Mouse (Mus musculus): Measurements from ENCODE around the gene Ndufs3. TPM values are rescaled to one million over a fixed set of nuclear protein-coding genes. Genes with fewer than 3 reads are reported as not detected.

The Ndufs3 gene
- total RNA-seq, 2 experiments from 2014 or later, result 217 to 242 TPM

GRCm38 (mm10) chr2:90846955-90847680 lies 57.5 kb downstream of the Ndufs3 start, which contains the start of gene Mtch2:
Gene Mtch2, plus strand, starts transcription at chr2:90847155.
- intact Hi-C loops (cut with DNase I), result loop anchor here (1.0 kb wide), 1 partner anchor 70 kb away; no protein-coding TSS in a partner anchor
- TF ChIP-seq CTCF (IDR thresholded peaks at IDR 0.05), result no peak
- Histone ChIP-seq H3K4me3 (peak within 1 kb of the TSS; percentile 87), H3K27ac (peak within 1 kb of the TSS; percentile 98)
- peak; percentile 98 to 99 for DNase-seq (ENCODE audit: extremely low spot score in 1 of 2, low spot score in 2 of 2)

- TF ChIP-seq CTCF (IDR thresholded peaks at IDR 0.05), result no peak; the same call in 1 of the 2 replicates
- Histone ChIP-seq H3K4me3 (peak overlapping the region; percentile 87), H3K27ac (peak overlapping the region; percentile 98)
- no peak for DNase-seq (ENCODE audit: extremely low spot score in 1 of 2, low spot score in 2 of 2)
- intact Hi-C loops (cut with DNase I), result loop anchor here (1.0 kb wide), 1 partner anchor 69 kb away; no protein-coding TSS in a partner anchor
These were observed 58.1 kb downstream of the Ndufs3 start for GRCm38 (mm10) chr2:90846597-90846954.

GRCm38 (mm10) chr2:90846171-90846570 lies 58.5 kb downstream of the Ndufs3 start:
- Histone ChIP-seq H3K27ac (peak overlapping the region; percentile 98), H3K4me3 (peak overlapping the region; percentile 87)
- intact Hi-C loops (cut with DNase I), result loop anchor here (1.0 kb wide), 1 partner anchor 69 kb away; no protein-coding TSS in a partner anchor
- TF ChIP-seq CTCF (IDR thresholded peaks at IDR 0.05), result no peak
- no peak for DNase-seq (ENCODE audit: extremely low spot score in 1 of 2, low spot score in 2 of 2)

- intact Hi-C loops (cut with DNase I), result no loop called here
- no peak for TF ChIP-seq CTCF (IDR thresholded peaks at IDR 0.05)
- no peak for DNase-seq (ENCODE audit: extremely low spot score in 1 of 2, low spot score in 2 of 2)
- H3K27ac ChIP-seq, result no peak overlapping the region
- no peak overlapping the region for H3K4me3 ChIP-seq
These were observed 59.4 kb downstream of the Ndufs3 start for GRCm38 (mm10) chr2:90845234-90845633.

Other genes starting within 250 kb of the Ndufs3 start
- 10 to 100 TPM; 15.2 to 25.4 TPM for gene Nup160, start 227.6 kb downstream of the Ndufs3 start, total RNA-seq (2021)
- 10 to 100 TPM; 63.1 to 72.4 TPM for gene Fnbp4, start 159.5 kb downstream of the Ndufs3 start, total RNA-seq (2021)
- gene Agbl2, start 122.1 kb downstream of the Ndufs3 start, total RNA-seq (2021), result under 1 TPM; 0.38 to 0.72 TPM
- 100 to 1,000 TPM in 1 of 2 experiments, 10 to 100 TPM in 1; 99.8 to 115 TPM for gene Mtch2, start 57.7 kb downstream of the Ndufs3 start, total RNA-seq (2021)
- 100 to 1,000 TPM; 259 to 287 TPM for gene C1qtnf4, start 19.0 kb downstream of the Ndufs3 start, total RNA-seq (2021)
- gene Kbtbd4, start 87 bp downstream of the Ndufs3 start, total RNA-seq (2021), result 10 to 100 TPM; 36.5 to 41.2 TPM
- gene Celf1, start 35.6 kb upstream of the Ndufs3 start, total RNA-seq (2021), result 100 to 1,000 TPM; 146 to 149 TPM
- under 1 TPM; 0.44 to 0.57 TPM for gene Rapsn, start 130.8 kb upstream of the Ndufs3 start, total RNA-seq (2021)
- 100 to 1,000 TPM; 205 to 207 TPM for gene Psmc3, start 149.2 kb upstream of the Ndufs3 start, total RNA-seq (2021)
- gene Slc39a13, start 165.6 kb upstream of the Ndufs3 start, total RNA-seq (2021), result 10 to 100 TPM; 30.1 to 32.3 TPM
- 1 to 10 TPM; 3.4 to 4.8 TPM for gene Spi1, start 177.6 kb upstream of the Ndufs3 start, total RNA-seq (2021)
- under 1 TPM; 0.33 to 0.43 TPM for gene Mybpc3, start 213.3 kb upstream of the Ndufs3 start, total RNA-seq (2021)